Mouse (Mus musculus): ENCODE data around the gene Ints12. TPM values are rescaled to one million over a fixed set of nuclear protein-coding genes. Genes with fewer than 3 reads are reported as not detected.

Ints12 gene
- polyA plus RNA-seq, 1 experiment from 2014 or later = 18.6 TPM

DNA sequence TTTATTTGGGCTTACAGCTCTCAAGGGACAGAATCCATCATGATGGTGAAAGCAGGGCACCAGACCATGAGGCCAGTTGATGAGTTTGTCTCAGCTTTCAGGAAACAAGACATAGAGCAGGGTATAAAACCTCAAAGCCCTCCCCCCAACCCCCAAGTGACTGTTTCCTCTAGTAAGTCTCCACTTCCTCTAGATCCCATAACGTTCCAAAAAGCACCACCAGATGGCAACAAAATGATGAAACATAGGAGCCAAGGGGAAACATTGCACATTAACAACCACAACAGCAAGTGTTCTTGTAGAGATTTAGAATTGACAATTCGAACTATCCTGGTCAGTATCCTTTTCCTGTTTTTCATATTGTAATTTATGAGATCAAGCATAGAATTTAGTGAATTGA lies 20.1 kb downstream of the Ints12 start:
- no peak for ATAC-seq (replicated peaks; ENCODE audit: low FRiP score, low TSS enrichment, low read depth)
- Histone ChIP-seq H3K36me3 (ENCODE audit: control insufficient read depth, insufficient read depth, low read length) (peaks cover 34% of the 10 kb centered on the region), H3K4me2 (ENCODE audit: low read length) (no peak overlapping the region), H3K4me1 (replicated peaks; ENCODE audit: control insufficient read depth, insufficient read depth, low read length) (no peaks in the 10 kb centered on the region), H3K9ac (ENCODE audit: low read length) (no peak overlapping the region), H3K27ac (ENCODE audit: low read depth) (no peak overlapping the region), H3K9me3 (ENCODE audit: control insufficient read depth, low read length) (no peaks in the 10 kb centered on the region), H3K27me3 (replicated peaks; ENCODE audit: control insufficient read depth, insufficient read depth, low read length) (no peaks in the 10 kb centered on the region), H3K4me3 (ENCODE audit: low read depth, low read length) (no peak overlapping the region)
- DNase-seq (ENCODE audit: low spot score) = no peak
- 48% methylated on average over 2 of the region's 2 CpGs for WGBS

GRCm38 (mm10) chr3:133113281-133113680 lies 21.6 kb downstream of the Ints12 start:
- no peak overlapping the region for H3K4me2 ChIP-seq (ENCODE audit: low read length)
- no peak overlapping the region for H3K27ac ChIP-seq (ENCODE audit: low read depth)
- H3K27me3 ChIP-seq (replicated peaks; ENCODE audit: control insufficient read depth, insufficient read depth, low read length) = no peaks in the 10 kb centered on the region
- H3K4me3 ChIP-seq (ENCODE audit: low read depth, low read length) = no peak overlapping the region
- peaks cover 20% of the 10 kb centered on the region for H3K36me3 ChIP-seq (ENCODE audit: control insufficient read depth, insufficient read depth, low read length)
- no peak overlapping the region for H3K9ac ChIP-seq (ENCODE audit: low read length)
- ATAC-seq (replicated peaks; ENCODE audit: low FRiP score, low TSS enrichment, low read depth) (no peak), DNase-seq (ENCODE audit: low spot score) (no peak)
- H3K4me1 ChIP-seq (replicated peaks; ENCODE audit: control insufficient read depth, insufficient read depth, low read length) = no peaks in the 10 kb centered on the region
- no peaks in the 10 kb centered on the region for H3K9me3 ChIP-seq (ENCODE audit: control insufficient read depth, low read length)
- 62% methylated on average over 1 of the region's 1 CpGs for WGBS

- Histone ChIP-seq H3K9ac (ENCODE audit: low read length) (no peak overlapping the region), H3K9me3 (ENCODE audit: control insufficient read depth, low read length) (no peaks in the 10 kb centered on the region), H3K27ac (ENCODE audit: low read depth) (no peak overlapping the region), H3K27me3 (replicated peaks; ENCODE audit: control insufficient read depth, insufficient read depth, low read length) (no peaks in the 10 kb centered on the region), H3K4me2 (ENCODE audit: low read length) (no peak overlapping the region), H3K36me3 (ENCODE audit: control insufficient read depth, insufficient read depth, low read length) (no peaks in the 10 kb centered on the region), H3K4me1 (replicated peaks; ENCODE audit: control insufficient read depth, insufficient read depth, low read length) (no peaks in the 10 kb centered on the region), H3K4me3 (ENCODE audit: low read depth, low read length) (no peak overlapping the region)
- DNase-seq (ENCODE audit: low spot score) (no peak), ATAC-seq (replicated peaks; ENCODE audit: low FRiP score, low TSS enrichment, low read depth) (no peak)
- 91% methylated on average over 5 of the region's 5 CpGs for WGBS
Observed at GRCm38 (mm10) chr3:133131372-133131771, 39.7 kb downstream of the Ints12 start.

DNA sequence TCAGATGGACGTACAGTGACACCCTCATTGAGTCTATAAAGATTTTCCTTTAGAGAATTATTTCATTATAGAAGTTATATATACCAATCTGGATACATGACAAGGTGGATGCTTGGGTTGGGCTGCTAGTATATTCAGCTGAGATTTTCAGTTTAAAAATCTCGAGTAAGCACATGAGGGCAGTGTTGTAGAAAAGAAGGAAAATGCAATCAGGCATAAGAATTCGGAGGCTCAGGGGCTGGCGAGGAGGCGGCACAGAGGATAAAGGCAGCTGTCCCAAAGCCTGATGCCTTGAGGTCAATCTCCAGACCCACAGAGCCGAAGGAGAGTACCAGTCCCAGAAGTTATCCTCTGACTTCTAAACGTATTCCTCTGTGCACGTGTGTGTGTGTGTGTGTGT lies 41.0 kb downstream of the Ints12 start:
- Histone ChIP-seq H3K9ac (ENCODE audit: low read length) (no peak overlapping the region), H3K27me3 (replicated peaks; ENCODE audit: control insufficient read depth, insufficient read depth, low read length) (no peaks in the 10 kb centered on the region), H3K27ac (ENCODE audit: low read depth) (no peak overlapping the region), H3K36me3 (ENCODE audit: control insufficient read depth, insufficient read depth, low read length) (no peaks in the 10 kb centered on the region), H3K4me2 (ENCODE audit: low read length) (no peak overlapping the region), H3K4me3 (ENCODE audit: low read depth, low read length) (no peak overlapping the region), H3K4me1 (replicated peaks; ENCODE audit: control insufficient read depth, insufficient read depth, low read length) (no peaks in the 10 kb centered on the region), H3K9me3 (ENCODE audit: control insufficient read depth, low read length) (no peaks in the 10 kb centered on the region)
- ATAC-seq (replicated peaks; ENCODE audit: low FRiP score, low TSS enrichment, low read depth) (no peak), DNase-seq (ENCODE audit: low spot score) (no peak)
- 79% methylated on average over 8 of the region's 8 CpGs for WGBS

DNA sequence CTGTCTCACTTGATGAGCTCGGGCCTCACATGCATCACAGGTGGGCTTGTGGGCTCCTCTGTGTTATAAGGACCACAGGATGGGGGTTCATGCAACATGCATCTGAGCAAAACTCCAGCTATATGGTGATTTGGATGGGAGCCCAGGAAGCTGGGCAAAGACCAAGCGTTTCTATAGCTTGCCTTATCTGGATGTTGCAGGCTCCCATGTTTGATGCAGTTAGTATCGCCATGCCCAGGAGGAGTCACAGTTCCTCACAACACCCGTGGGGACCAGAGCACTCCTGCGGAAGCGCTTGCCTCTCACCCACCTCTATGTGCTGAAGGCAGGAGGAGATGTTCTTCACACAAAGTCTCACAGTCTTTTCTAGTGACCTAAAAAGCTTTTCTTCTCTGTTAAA lies 50.2 kb downstream of the Ints12 start:
- 86% methylated on average over 6 of the region's 6 CpGs for WGBS
- H3K4me1 ChIP-seq (replicated peaks; ENCODE audit: control insufficient read depth, insufficient read depth, low read length) = no peaks in the 10 kb centered on the region
- DNase-seq (ENCODE audit: low spot score) (no peak), ATAC-seq (replicated peaks; ENCODE audit: low FRiP score, low TSS enrichment, low read depth) (no peak)
- no peak overlapping the region for H3K4me2 ChIP-seq (ENCODE audit: low read length)
- no peak overlapping the region for H3K4me3 ChIP-seq (ENCODE audit: low read depth, low read length)
- no peaks in the 10 kb centered on the region for H3K9me3 ChIP-seq (ENCODE audit: control insufficient read depth, low read length)
- no peaks in the 10 kb centered on the region for H3K27me3 ChIP-seq (replicated peaks; ENCODE audit: control insufficient read depth, insufficient read depth, low read length)
- no peaks in the 10 kb centered on the region for H3K36me3 ChIP-seq (ENCODE audit: control insufficient read depth, insufficient read depth, low read length)
- H3K9ac ChIP-seq (ENCODE audit: low read length) = no peak overlapping the region
- H3K27ac ChIP-seq (ENCODE audit: low read depth) = no peak overlapping the region

- no peak for ATAC-seq (replicated peaks; ENCODE audit: low FRiP score, low TSS enrichment, low read depth)
- Histone ChIP-seq H3K4me2 (ENCODE audit: low read length) (no peak overlapping the region), H3K9ac (ENCODE audit: low read length) (no peak overlapping the region), H3K9me3 (ENCODE audit: control insufficient read depth, low read length) (no peaks in the 10 kb centered on the region), H3K27me3 (replicated peaks; ENCODE audit: control insufficient read depth, insufficient read depth, low read length) (no peaks in the 10 kb centered on the region), H3K4me3 (ENCODE audit: low read depth, low read length) (no peak overlapping the region), H3K36me3 (ENCODE audit: control insufficient read depth, insufficient read depth, low read length) (no peaks in the 10 kb centered on the region), H3K4me1 (replicated peaks; ENCODE audit: control insufficient read depth, insufficient read depth, low read length) (no peaks in the 10 kb centered on the region), H3K27ac (ENCODE audit: low read depth) (no peak overlapping the region)
- DNase-seq (ENCODE audit: low spot score) = no peak
- 80% methylated on average over 6 of the region's 6 CpGs for WGBS
Observed at GRCm38 (mm10) chr3:133144511-133145147, 53.0 kb downstream of the Ints12 start.

DNA sequence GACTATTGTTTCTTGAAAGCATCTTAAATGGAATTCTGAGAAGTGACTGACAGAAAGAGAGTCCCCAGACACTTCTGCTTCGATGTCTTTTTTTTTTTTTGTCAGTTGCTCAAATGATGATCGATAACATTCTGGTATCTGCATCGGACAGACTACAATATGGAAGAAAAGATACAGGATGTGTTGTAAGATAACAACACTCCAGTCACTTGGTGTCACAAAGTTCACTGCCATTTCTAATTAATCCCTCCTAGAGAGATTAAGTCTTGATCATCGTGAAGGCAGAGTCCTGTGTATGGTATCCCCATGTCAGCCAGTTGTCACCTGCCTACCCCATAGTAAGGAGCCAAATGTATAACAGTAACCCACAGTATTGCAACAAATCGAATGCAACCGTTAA lies 60.0 kb downstream of the Ints12 start:
- Histone ChIP-seq H3K27me3 (replicated peaks; ENCODE audit: control insufficient read depth, insufficient read depth, low read length) (no peaks in the 10 kb centered on the region), H3K36me3 (ENCODE audit: control insufficient read depth, insufficient read depth, low read length) (no peaks in the 10 kb centered on the region), H3K27ac (ENCODE audit: low read depth) (no peak overlapping the region), H3K4me2 (ENCODE audit: low read length) (no peak overlapping the region), H3K9ac (ENCODE audit: low read length) (no peak overlapping the region), H3K9me3 (ENCODE audit: control insufficient read depth, low read length) (no peaks in the 10 kb centered on the region), H3K4me3 (ENCODE audit: low read depth, low read length) (no peak overlapping the region), H3K4me1 (replicated peaks; ENCODE audit: control insufficient read depth, insufficient read depth, low read length) (no peaks in the 10 kb centered on the region)
- WGBS = 90% methylated on average over 6 of the region's 6 CpGs
- DNase-seq (ENCODE audit: low spot score) (no peak), ATAC-seq (replicated peaks; ENCODE audit: low FRiP score, low TSS enrichment, low read depth) (no peak)

- Histone ChIP-seq H3K27me3 (replicated peaks; ENCODE audit: control insufficient read depth, insufficient read depth, low read length) (no peaks in the 10 kb centered on the region), H3K36me3 (ENCODE audit: control insufficient read depth, insufficient read depth, low read length) (no peaks in the 10 kb centered on the region), H3K4me2 (ENCODE audit: low read length) (no peak overlapping the region), H3K4me1 (replicated peaks; ENCODE audit: control insufficient read depth, insufficient read depth, low read length) (no peaks in the 10 kb centered on the region), H3K9me3 (ENCODE audit: control insufficient read depth, low read length) (no peaks in the 10 kb centered on the region), H3K9ac (ENCODE audit: low read length) (no peak overlapping the region), H3K27ac (ENCODE audit: low read depth) (no peak overlapping the region), H3K4me3 (ENCODE audit: low read depth, low read length) (no peak overlapping the region)
- ATAC-seq (replicated peaks; ENCODE audit: low FRiP score, low TSS enrichment, low read depth) = no peak
- 61% methylated on average over 1 of the region's 1 CpGs for WGBS
- DNase-seq (ENCODE audit: low spot score) = no peak
Observed at GRCm38 (mm10) chr3:133152831-133153230, 61.2 kb downstream of the Ints12 start.

GRCm38 (mm10) chr3:133153629-133154028 lies 62.0 kb downstream of the Ints12 start:
- WGBS = 68% methylated on average over 6 of the region's 6 CpGs
- Histone ChIP-seq H3K9ac (ENCODE audit: low read length) (no peak overlapping the region), H3K27me3 (replicated peaks; ENCODE audit: control insufficient read depth, insufficient read depth, low read length) (no peaks in the 10 kb centered on the region), H3K4me1 (replicated peaks; ENCODE audit: control insufficient read depth, insufficient read depth, low read length) (no peaks in the 10 kb centered on the region), H3K4me3 (ENCODE audit: low read depth, low read length) (no peak overlapping the region), H3K27ac (ENCODE audit: low read depth) (no peak overlapping the region), H3K4me2 (ENCODE audit: low read length) (no peak overlapping the region), H3K9me3 (ENCODE audit: control insufficient read depth, low read length) (no peaks in the 10 kb centered on the region), H3K36me3 (ENCODE audit: control insufficient read depth, insufficient read depth, low read length) (no peaks in the 10 kb centered on the region)
- ATAC-seq (replicated peaks; ENCODE audit: low FRiP score, low TSS enrichment, low read depth) (no peak), DNase-seq (ENCODE audit: low spot score) (no peak)

Data from intestine, embryonic 14.5 days (tissue).